Mouse (Mus musculus) ES-Bruce4 (cell line): Measurements from ENCODE around the gene Caprin1. TPM values are rescaled to one million over a fixed set of nuclear protein-coding genes. Genes with fewer than 3 reads are reported as not detected.
A peak's percentile ranks its signal among the peaks of the same experiment; 100 is the strongest.

Experiments
- H3K27ac ChIP-seq: 2 replicates; pipeline ENCODE4 v1.5.1; 2012; ENCODE audit warnings: low read length, inconsistent platforms; ENCODE audit not compliant: insufficient read depth
- H3K27me3 ChIP-seq: 2 replicates; pipeline ENCODE4 v1.6.1; 2012; ENCODE audit warnings: mild to moderate bottlenecking, low read length, inconsistent platforms; ENCODE audit not compliant: control insufficient read depth, poor library complexity, insufficient read depth, severe bottlenecking
- H3K36me3 ChIP-seq: 2 replicates; pipeline ENCODE4 v1.6.1; 2012; ENCODE audit warnings: inconsistent platforms, mild to moderate bottlenecking, low read length, moderate library complexity; ENCODE audit not compliant: control insufficient read depth, poor library complexity, insufficient read depth, severe bottlenecking
- H3K4me1 ChIP-seq: one replicate; pipeline ENCODE4 v1.8.1; 2011; ENCODE audit warnings: low read length; ENCODE audit not compliant: control insufficient read depth, insufficient read depth
- H3K4me3 ChIP-seq: 2 replicates; pipeline ENCODE4 v1.5.1; 2011; ENCODE audit warnings: low read depth, mild to moderate bottlenecking, low read length
- H3K9ac ChIP-seq: 2 replicates; pipeline ENCODE4 v1.6.1; 2012; ENCODE audit warnings: low read depth, mild to moderate bottlenecking, inconsistent platforms; ENCODE audit not compliant: poor library complexity, severe bottlenecking
- H3K9me3 ChIP-seq: replicated peaks from 2 replicates; pipeline ENCODE4 v1.6.1; 2012; ENCODE audit warnings: mild to moderate bottlenecking, low read length, inconsistent platforms; ENCODE audit not compliant: control insufficient read depth, poor library complexity, insufficient read depth, severe bottlenecking
- CTCF ChIP-seq: IDR thresholded peaks from one replicate; pipeline ENCODE4 v1.8.1; 2011; ENCODE audit warnings: low read depth, low read length
- EP300 ChIP-seq: IDR thresholded peaks from 2 replicates; pipeline ENCODE4 v1.6.1; 2011; ENCODE audit warnings: low read depth, low read length; ENCODE audit not compliant: insufficient read depth
- POLR2A ChIP-seq: IDR thresholded peaks from one replicate; pipeline ENCODE4 v1.8.1; 2011; ENCODE audit warnings: low read length; ENCODE audit not compliant: insufficient read depth
- polyA plus RNA-seq: library from polyadenylated mRNA; stranded (reverse); fragments of >200 nt; gene quantifications from 2 replicates; pipeline ENCODE4 v1.2.4, GENCODE M21; 2011; ENCODE audit warnings: low read depth; ENCODE audit not compliant: missing spikeins, insufficient read depth, insufficient read length

Gene Caprin1
- polyA plus RNA-seq, 1 experiment, result 550 TPM

GRCm38 (mm10) chr2:103808466-103808865 is 11.0 kb upstream of the Caprin1 start:
- Histone ChIP-seq H3K4me3 (no peak overlapping the region), H3K36me3 (no peaks in the 10 kb centered on the region), H3K27ac (no peak overlapping the region), H3K9ac (no peak overlapping the region), H3K27me3 (no peaks in the 10 kb centered on the region), H3K4me1 (peaks cover 1% of the 10 kb centered on the region), H3K9me3 (no peaks in the 10 kb centered on the region)
- no peak for TF ChIP-seq CTCF
- TF ChIP-seq EP300, result no peak

GRCm38 (mm10) chr2:103803770-103804530 is 6.5 kb upstream of the Caprin1 start:
- H3K9ac ChIP-seq, result no peak overlapping the region
- H3K27me3 ChIP-seq, result no peaks in the 10 kb centered on the region
- H3K36me3 ChIP-seq, result no peaks in the 10 kb centered on the region
- H3K9me3 ChIP-seq, result no peaks in the 10 kb centered on the region
- no peak overlapping the region for H3K27ac ChIP-seq
- H3K4me3 ChIP-seq, result no peak overlapping the region
- TF ChIP-seq EP300, result no peak
- no peak for TF ChIP-seq POLR2A
- TF ChIP-seq CTCF, result no peak
- no peaks in the 10 kb centered on the region for H3K4me1 ChIP-seq

- H3K4me1 ChIP-seq, result no peaks in the 10 kb centered on the region
- no peak overlapping the region for H3K27ac ChIP-seq
- no peaks in the 10 kb centered on the region for H3K36me3 ChIP-seq
- H3K9me3 ChIP-seq, result no peaks in the 10 kb centered on the region
- H3K4me3 ChIP-seq, result no peak overlapping the region
- no peak overlapping the region for H3K9ac ChIP-seq
- TF ChIP-seq CTCF, result no peak
- TF ChIP-seq EP300, result no peak
- no peak for TF ChIP-seq POLR2A
- H3K27me3 ChIP-seq, result no peaks in the 10 kb centered on the region
Measured at GRCm38 (mm10) chr2:103802422-103802821, 5.0 kb upstream of the Caprin1 start.

GRCm38 (mm10) chr2:103796861-103797466 is 485 bp downstream of the Caprin1 start:
- Histone ChIP-seq H3K36me3 (peaks cover 19% of the 10 kb centered on the region), H3K4me3 (peak overlapping the region; percentile 87), H3K27me3 (no peaks in the 10 kb centered on the region), H3K27ac (peak overlapping the region; percentile 77), H3K4me1 (no peaks in the 10 kb centered on the region), H3K9ac (peak overlapping the region; percentile 94), H3K9me3 (no peaks in the 10 kb centered on the region)
- TF ChIP-seq CTCF (no peak), POLR2A (no peak), EP300 (no peak)

- H3K27ac ChIP-seq, result peak overlapping the region; percentile 73
- H3K4me1 ChIP-seq, result no peaks in the 10 kb centered on the region
- H3K27me3 ChIP-seq, result no peaks in the 10 kb centered on the region
- TF ChIP-seq POLR2A (no peak), CTCF (no peak), EP300 (no peak)
- H3K9me3 ChIP-seq, result no peaks in the 10 kb centered on the region
- peak overlapping the region; percentile 87 for H3K4me3 ChIP-seq
- peak overlapping the region; percentile 94 for H3K9ac ChIP-seq
- H3K36me3 ChIP-seq, result peaks cover 22% of the 10 kb centered on the region
Measured at GRCm38 (mm10) chr2:103796211-103796860, 1.1 kb downstream of the Caprin1 start.

- H3K36me3 ChIP-seq, result peaks cover 24% of the 10 kb centered on the region
- H3K27ac ChIP-seq, result peak overlapping the region; percentile 73
- H3K4me1 ChIP-seq, result no peaks in the 10 kb centered on the region
- H3K27me3 ChIP-seq, result no peaks in the 10 kb centered on the region
- H3K4me3 ChIP-seq, result peak overlapping the region; percentile 87
- peak overlapping the region; percentile 94 for H3K9ac ChIP-seq
- TF ChIP-seq POLR2A, result no peak
- TF ChIP-seq CTCF, result no peak
- TF ChIP-seq EP300, result no peak
- no peaks in the 10 kb centered on the region for H3K9me3 ChIP-seq
Measured at GRCm38 (mm10) chr2:103795843-103796210, 1.6 kb downstream of the Caprin1 start.
